Mouse (Mus musculus) gonadal fat pad, adult 2 months (tissue): ENCODE results near the gene Mrpl48. TPM values are rescaled to one million over a fixed set of nuclear protein-coding genes. Genes with fewer than 3 reads are reported as not detected.
"Not testable (repeated sequence)": the region's sequence is repeated elsewhere in the genome, so short reads cannot be mapped to it uniquely, and the experiment has no call there.

Experiments
- DNase-seq: peaks from one replicate; pipeline ENCODE4 v3.0.0-alpha.2; 2012; ENCODE audit warnings: low read depth
- polyA plus RNA-seq: library from polyadenylated mRNA; depleted of rRNA; stranded (reverse); fragments of >200 nt; gene quantifications from 2 replicates; pipeline ENCODE4 v1.2.3, GENCODE M21; 2012

Mrpl48 gene
- polyA plus RNA-seq, 1 experiment = 24.7 TPM

DNA sequence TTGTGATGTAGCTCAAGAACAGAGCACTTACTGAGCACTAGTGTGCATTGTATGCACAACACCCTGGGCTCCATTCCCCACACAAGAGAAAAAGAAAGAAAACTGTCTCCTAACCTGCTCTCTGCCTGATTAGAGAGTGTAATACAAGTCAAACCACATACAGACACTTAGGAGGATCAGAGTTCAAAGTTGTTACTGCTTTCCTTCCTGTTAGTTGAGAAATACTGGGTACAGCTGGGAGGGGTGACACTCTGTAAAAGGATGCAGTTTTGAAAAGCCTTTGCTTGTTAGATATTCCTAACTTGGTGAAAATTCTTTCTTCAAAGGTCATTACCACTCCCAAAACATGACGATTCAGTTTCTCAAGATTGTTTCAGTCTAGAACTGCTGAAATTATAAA, 18.3 kb downstream of the Mrpl48 start:
- no peak for DNase-seq

GRCm38 (mm10) chr7:100582727-100583236, 25.3 kb downstream of the Mrpl48 start:
- DNase-seq = peak; percentile 77

- no peak for DNase-seq
These were observed 25.9 kb downstream of the Mrpl48 start for GRCm38 (mm10) chr7:100582235-100582634.

GRCm38 (mm10) chr7:100578794-100579193, 29.3 kb downstream of the Mrpl48 start:
- no peak for DNase-seq

- no peak for DNase-seq
These were observed 35.4 kb downstream of the Mrpl48 start for GRCm38 (mm10) chr7:100572704-100573103.

DNA sequence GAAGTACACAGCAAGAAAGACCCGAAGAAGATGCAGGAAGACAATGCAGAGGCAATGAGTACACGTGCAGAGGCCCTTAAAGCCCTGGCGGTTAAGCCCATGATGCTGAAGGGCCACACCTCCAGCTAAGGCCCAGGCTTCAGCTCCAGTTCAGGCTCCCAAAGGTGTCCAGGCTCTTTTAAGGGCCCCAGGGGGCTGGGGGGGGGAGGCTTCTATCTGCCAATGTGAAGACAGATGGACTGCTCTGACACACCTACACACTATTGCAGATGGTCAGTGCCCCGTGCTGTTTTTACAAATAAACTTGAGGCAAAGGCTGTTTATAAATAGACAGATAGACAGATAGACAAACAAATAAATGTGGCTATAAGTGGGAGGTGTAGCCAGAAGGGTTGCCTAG, 36.0 kb downstream of the Mrpl48 start:
- DNase-seq = no peak

GRCm38 (mm10) chr7:100570930-100571715, 37.0 kb downstream of the Mrpl48 start:
- no peak for DNase-seq

- DNase-seq = no peak
These were observed 38.2 kb downstream of the Mrpl48 start for GRCm38 (mm10) chr7:100569907-100570306.

DNA sequence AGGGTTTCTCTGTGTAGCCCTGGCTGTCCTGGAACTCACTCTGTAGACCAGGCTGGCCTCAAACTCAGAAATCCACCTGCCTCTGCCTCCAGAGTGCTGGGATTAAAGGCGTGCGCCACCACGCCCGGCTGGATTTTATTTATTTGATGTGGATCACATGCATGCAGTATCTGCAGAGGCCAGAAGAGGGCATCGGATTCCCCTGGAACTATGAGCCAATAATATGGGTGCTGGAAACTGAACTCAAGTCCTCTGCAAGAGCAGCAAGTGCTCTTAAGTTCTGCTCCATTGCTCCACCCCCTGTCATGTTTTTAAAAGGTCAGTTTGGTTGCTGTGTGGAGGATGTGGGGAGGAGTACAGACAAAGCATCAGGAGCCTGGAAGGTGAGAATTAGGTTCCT, 40.9 kb downstream of the Mrpl48 start:
- DNase-seq = not testable (repeated sequence)

DNA sequence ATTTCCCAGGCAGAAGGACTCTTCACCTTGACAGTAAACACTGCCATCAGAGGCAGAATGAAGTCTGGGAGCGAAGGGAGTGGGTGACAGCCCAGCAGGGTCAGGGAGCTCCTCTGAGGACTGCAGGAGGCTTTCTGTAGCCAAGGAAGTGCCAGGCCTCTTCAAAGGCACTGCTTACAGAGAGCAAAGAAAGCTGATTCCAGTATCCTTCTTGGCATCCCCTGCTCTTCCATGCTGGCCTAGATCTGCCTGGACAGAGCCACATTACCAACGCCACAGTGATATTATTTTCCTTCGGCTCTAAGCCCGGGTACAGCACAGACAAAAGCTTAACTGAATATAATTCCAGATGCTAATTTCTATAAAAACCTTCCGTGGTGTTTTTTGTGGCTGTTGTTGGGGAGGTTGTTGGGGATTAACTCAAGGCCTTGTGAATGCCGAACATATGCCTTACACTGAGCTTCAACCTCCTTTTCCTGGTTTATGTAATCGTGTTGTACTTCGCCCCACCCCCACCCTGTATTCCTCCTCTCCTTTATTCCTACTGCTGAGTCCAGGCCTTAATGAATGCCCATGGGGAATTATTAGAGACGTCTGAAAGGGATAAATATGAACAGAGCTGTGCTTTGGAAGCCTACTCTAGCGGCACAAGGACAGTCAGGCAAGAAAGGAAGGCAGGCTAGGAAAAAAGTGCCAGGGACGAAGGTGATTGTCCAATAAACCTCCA, 46.1 kb downstream of the Mrpl48 start:
- DNase-seq = no peak

- no peak for DNase-seq
These were observed 48.8 kb downstream of the Mrpl48 start for GRCm38 (mm10) chr7:100559331-100559730.

- DNase-seq = no peak
These were observed 50.9 kb downstream of the Mrpl48 start for GRCm38 (mm10) chr7:100557241-100557640.

DNA sequence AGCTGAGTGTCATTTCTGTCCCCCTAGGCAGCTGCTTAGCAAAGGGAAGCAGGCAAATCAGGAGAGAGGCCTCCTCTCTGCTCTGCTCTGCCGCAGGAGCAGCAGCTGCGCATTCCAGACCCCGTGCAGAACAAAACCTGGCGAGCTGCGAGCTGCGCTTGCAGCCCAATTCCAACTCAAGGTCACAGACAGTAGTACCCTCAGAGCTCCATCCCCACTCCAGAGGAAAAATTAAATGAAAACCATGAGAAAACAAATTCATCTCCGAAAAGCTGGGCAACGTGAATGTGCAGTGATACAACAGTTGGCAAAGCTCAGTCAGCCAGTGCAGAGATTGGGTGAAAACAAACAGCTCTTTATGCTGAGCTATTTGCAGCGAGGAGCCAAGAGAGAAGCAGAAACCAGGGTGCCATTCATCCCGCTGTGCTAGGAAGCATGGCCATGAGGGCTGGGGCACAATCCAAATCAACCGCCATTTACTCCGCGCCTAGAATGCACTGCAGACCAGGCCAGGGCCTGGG, 52.6 kb downstream of the Mrpl48 start:
- no peak for DNase-seq

DNA sequence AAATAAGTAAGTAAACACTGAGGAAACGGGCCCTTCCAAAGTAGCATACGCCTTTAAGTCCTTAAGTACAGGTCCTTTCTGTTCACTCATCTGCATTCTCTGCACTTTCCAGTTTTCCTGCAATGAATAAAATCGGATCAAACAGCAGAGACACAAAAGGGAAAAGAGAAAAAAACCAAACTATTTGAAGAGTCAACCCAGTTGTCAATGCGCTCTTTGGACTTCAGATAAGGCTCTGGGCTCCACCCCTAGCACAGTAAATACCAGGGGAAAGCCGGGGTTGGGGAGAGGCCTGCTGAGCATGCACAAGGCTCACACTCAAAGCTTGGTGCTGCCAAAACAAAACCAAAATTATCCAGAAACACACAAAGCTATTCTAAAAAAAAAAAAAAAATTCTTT, 53.2 kb downstream of the Mrpl48 start:
- DNase-seq = no peak

GRCm38 (mm10) chr7:100550338-100551007, 57.6 kb downstream of the Mrpl48 start:
- DNase-seq = no peak

DNA sequence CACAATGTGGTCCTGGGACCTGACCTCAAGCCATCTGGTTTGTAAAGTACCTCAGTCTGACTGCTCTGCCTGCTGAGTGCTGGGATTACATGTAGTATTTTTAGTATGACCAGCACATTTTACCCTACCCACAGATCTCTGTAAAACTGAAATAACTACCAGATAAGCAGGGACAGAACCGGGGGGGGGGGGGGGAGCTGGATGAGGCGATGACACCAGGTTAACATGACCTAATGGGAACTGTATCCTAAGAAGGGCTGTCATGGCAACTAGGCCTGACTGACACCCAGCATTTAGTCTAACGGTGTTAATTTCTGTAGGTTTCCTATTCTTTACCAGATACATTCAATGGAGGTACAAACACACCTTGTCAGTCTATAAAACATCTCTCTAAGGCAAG, 58.3 kb downstream of the Mrpl48 start:
- DNase-seq = no peak

- DNase-seq = no peak
These were observed 60.5 kb downstream of the Mrpl48 start for GRCm38 (mm10) chr7:100547631-100548030.

GRCm38 (mm10) chr7:100544437-100544836, 63.7 kb downstream of the Mrpl48 start:
- no peak for DNase-seq

GRCm38 (mm10) chr7:100539516-100539915, 68.6 kb downstream of the Mrpl48 start:
- no peak for DNase-seq

GRCm38 (mm10) chr7:100537519-100537902, 70.6 kb downstream of the Mrpl48 start:
- no peak for DNase-seq

DNA sequence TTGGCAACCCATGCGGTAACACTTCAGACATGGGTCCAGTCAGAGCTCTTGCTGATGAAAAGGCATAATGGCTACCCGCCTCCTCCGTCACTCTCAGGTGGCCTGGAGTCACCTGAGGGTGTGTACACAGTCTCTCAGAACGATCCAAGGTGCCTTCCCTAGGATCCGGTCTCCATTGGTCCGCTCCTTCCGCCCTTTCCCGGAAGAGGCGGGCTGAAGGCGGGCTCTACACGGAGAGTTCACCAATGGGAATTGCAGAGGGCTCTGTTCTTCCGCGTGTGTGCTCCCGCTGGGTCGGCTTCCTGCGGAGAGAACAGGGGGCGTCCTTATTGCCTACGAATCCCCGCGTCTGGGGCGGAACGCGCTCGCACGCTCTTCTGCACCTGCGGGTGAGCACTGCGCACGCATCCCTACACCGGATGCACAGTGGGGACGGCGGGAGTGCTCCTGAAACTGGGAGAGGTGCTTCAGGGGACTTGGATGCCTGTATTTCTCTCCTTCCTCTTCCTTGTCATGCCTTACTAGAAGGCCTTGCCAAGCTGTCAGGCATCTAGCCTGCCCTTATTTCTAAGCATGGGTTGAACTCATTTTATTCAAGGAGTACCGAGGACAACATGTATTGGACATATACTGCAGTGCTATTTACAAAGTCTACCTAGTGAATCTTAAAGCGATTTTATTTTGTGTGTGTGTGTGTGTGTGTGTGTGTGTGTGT, 71.1 kb downstream of the Mrpl48 start, which contains the start of gene Coa4:
TSS of gene Coa4 (plus strand) at position 268 of the 715 bp plus-strand sequence.
- DNase-seq = peak; percentile 96
